In genomic region chr12:80789849-80790694, GRCm38 (mm10) we compare ENCODE assay signal across 8 mouse cellular contexts. TPM values are rescaled to one million over a fixed set of nuclear protein-coding genes. Genes with fewer than 3 reads are reported as not detected.
DNase-seq lines count a peak whose midpoint lies in the region; ATAC-seq and TF ChIP-seq lines count a peak whose summit lies in the region.

Gene Susd6 (plus strand): TSS chr12:80790510.

- peak within 1 kb of the TSS; percentile 97 for H3K4me3 ChIP-seq in E14TG2a.4 (replicated peaks; ENCODE audit: low read length)
- H3K4me3 ChIP-seq in forebrain, embryonic 13.5 days, result peak within 1 kb of the TSS; percentile 90
- H3K4me3 ChIP-seq in liver, postnatal 0 days (ENCODE audit: low read depth, low read length), result peak within 1 kb of the TSS; percentile 90
- peak within 1 kb of the TSS; percentile 70 for H3K4me3 ChIP-seq in neural tube, embryonic 14.5 days (ENCODE audit: low read depth, low read length)

- peak within 1 kb of the TSS; percentile 92 for H3K9ac ChIP-seq in forebrain, embryonic 13.5 days
- H3K9ac ChIP-seq in liver, postnatal 0 days (replicated peaks), result peak within 1 kb of the TSS; percentile 92
- H3K9ac ChIP-seq in neural tube, embryonic 14.5 days (replicated peaks; ENCODE audit: low read depth, low read length), result peak within 1 kb of the TSS; percentile 77

- peak; percentile 47; the same call in 1 of the 2 replicates for TF ChIP-seq EP300 in liver, postnatal 0 days (IDR thresholded peaks at IDR 0.05; ENCODE audit: low read depth)

- no peaks in the 10 kb centered on the region for H3K9me3 ChIP-seq in E14TG2a.4 (ENCODE audit: low read length)
- no peaks in the 10 kb centered on the region for H3K9me3 ChIP-seq in forebrain, embryonic 13.5 days (replicated peaks)
- H3K9me3 ChIP-seq in liver, postnatal 0 days (ENCODE audit: low read length), result no peaks in the 10 kb centered on the region
- no peaks in the 10 kb centered on the region for H3K9me3 ChIP-seq in neural tube, embryonic 14.5 days (ENCODE audit: control insufficient read depth, low read length)

- peak; percentile 98 for ATAC-seq in forebrain, embryonic 13.5 days
- peak; percentile 97 for ATAC-seq in liver, postnatal 0 days
- peak; percentile 98 for ATAC-seq in neural tube, embryonic 14.5 days (ENCODE audit: low read depth)

- 2% methylated on average over 55 of the region's 56 CpGs for WGBS in forebrain, embryonic 13.5 days
- WGBS in large intestine, adult 2 months, result 4% methylated on average over 56 of the region's 56 CpGs
- WGBS in liver, postnatal 0 days (ENCODE audit: insufficient replicate concordance), result 5% methylated on average over 51 of the region's 56 CpGs
- 3% methylated on average over 40 of the region's 56 CpGs for WGBS in neural tube, embryonic 14.5 days

- H3K4me2 ChIP-seq in forebrain, embryonic 13.5 days, result peak within 1 kb of the TSS; percentile 87
- peak within 1 kb of the TSS; percentile 75 for H3K4me2 ChIP-seq in liver, postnatal 0 days (ENCODE audit: low read depth, low read length)
- peak within 1 kb of the TSS; percentile 46 for H3K4me2 ChIP-seq in neural tube, embryonic 14.5 days (ENCODE audit: low read depth, low read length)

- intact Hi-C loops in heart, postnatal 10 days (cut with DNase I), result loop anchor here (5.0 to 10.0 kb wide), 2 partner anchors 37 to 395 kb away; no protein-coding TSS in a partner anchor

- H3K36me3 ChIP-seq in E14TG2a.4 (ENCODE audit: insufficient read depth, low read length), result peaks cover 20% of the 10 kb centered on the region
- no peaks in the 10 kb centered on the region for H3K36me3 ChIP-seq in forebrain, embryonic 13.5 days (ENCODE audit: poor library complexity, severe bottlenecking)
- H3K36me3 ChIP-seq in liver, postnatal 0 days (replicated peaks; ENCODE audit: insufficient read depth, low read length), result 0 out of 2 replicates have a peak, but pooled peaks cover 5% of the 10 kb centered on the region
- no peaks in the 10 kb centered on the region for H3K36me3 ChIP-seq in neural tube, embryonic 14.5 days (ENCODE audit: control insufficient read depth, insufficient read depth, low read length)

- H3K27ac ChIP-seq in forebrain, embryonic 13.5 days, result peak within 1 kb of the TSS; percentile 97
- peak within 1 kb of the TSS; percentile 96 for H3K27ac ChIP-seq in liver, postnatal 0 days (ENCODE audit: low read depth)
- H3K27ac ChIP-seq in neural tube, embryonic 14.5 days (ENCODE audit: low read depth, low read length), result peak within 1 kb of the TSS; percentile 95

- peaks cover 19% of the 10 kb centered on the region for H3K27me3 ChIP-seq in E14TG2a.4 (ENCODE audit: insufficient read depth, low read length)
- H3K27me3 ChIP-seq in forebrain, embryonic 13.5 days, result no peaks in the 10 kb centered on the region
- H3K27me3 ChIP-seq in liver, postnatal 0 days (ENCODE audit: insufficient read depth, low read length), result no peaks in the 10 kb centered on the region
- no peaks in the 10 kb centered on the region for H3K27me3 ChIP-seq in neural tube, embryonic 14.5 days (ENCODE audit: control insufficient read depth, insufficient read depth, low read length)

- peaks cover 49% of the 10 kb centered on the region for H3K4me1 ChIP-seq in E14TG2a.4 (replicated peaks; ENCODE audit: low read depth, low read length)
- peaks cover 28% of the 10 kb centered on the region for H3K4me1 ChIP-seq in forebrain, embryonic 13.5 days
- peaks cover 58% of the 10 kb centered on the region for H3K4me1 ChIP-seq in liver, postnatal 0 days (ENCODE audit: insufficient read depth)
- H3K4me1 ChIP-seq in neural tube, embryonic 14.5 days (ENCODE audit: control insufficient read depth, insufficient read depth, low read length), result peaks cover 11% of the 10 kb centered on the region

- peak; percentile 97 for DNase-seq in c-Kit-positive CD71-positive TER-119-positive erythroid progenitor cells, embryonic 14.5 days (ENCODE audit: low spot score)
- DNase-seq in heart, postnatal 10 days, result peak; percentile 99
- peak; percentile 92 for DNase-seq in large intestine, adult 2 months (ENCODE audit: low read depth, low spot score)
- DNase-seq in liver, postnatal 0 days, result peak; percentile 99
- DNase-seq in testis, postnatal 10 days (ENCODE audit: low spot score), result peak; percentile 99

- no peak for TF ChIP-seq CTCF in E14TG2a.4 (conservative IDR thresholded peaks at IDR 0.05; ENCODE audit: low read length)
- TF ChIP-seq CTCF in liver, postnatal 0 days (IDR thresholded peaks at IDR 0.05; ENCODE audit: low read depth), result peak; percentile 62

RNA-seq across cellular contexts. Expression of gene Susd6, which starts in this region (rescaled TPM):
- polyA plus RNA-seq in forebrain, embryonic 13.5 days (2015; fragmentation: Nextera tagmentation; extraction: Ambion mirVana), result 13.8 and 14.0 TPM in 2 replicates
- 10 to 100 TPM; 58.3 to 60.9 TPM for total RNA-seq in heart, postnatal 10 days (2021)
- 24.4 and 43.5 TPM in 2 replicates for polyA plus RNA-seq in large intestine, adult 2 months (2012; rRNA removed)
- 8.6 and 10.8 TPM in 2 replicates for polyA plus RNA-seq in liver, postnatal 0 days (2015; fragmentation: Nextera tagmentation; extraction: Ambion mirVana)
- 11.6 and 13.6 TPM in 2 replicates for polyA plus RNA-seq in neural tube, embryonic 14.5 days (2014; fragmentation: Nextera tagmentation; extraction: Ambion mirVana)

Comparison
In these comparisons a context has a peak if more than half of its experiments do, and no peak if none do; other contexts are left out.
1. Peak in every context shown above with its lines: DNase-seq, ATAC-seq, H3K4me3 ChIP-seq and H3K27ac ChIP-seq.